Mouse (Mus musculus): Measurements from ENCODE around the gene Vdac1.

Vdac1 gene

DNA sequence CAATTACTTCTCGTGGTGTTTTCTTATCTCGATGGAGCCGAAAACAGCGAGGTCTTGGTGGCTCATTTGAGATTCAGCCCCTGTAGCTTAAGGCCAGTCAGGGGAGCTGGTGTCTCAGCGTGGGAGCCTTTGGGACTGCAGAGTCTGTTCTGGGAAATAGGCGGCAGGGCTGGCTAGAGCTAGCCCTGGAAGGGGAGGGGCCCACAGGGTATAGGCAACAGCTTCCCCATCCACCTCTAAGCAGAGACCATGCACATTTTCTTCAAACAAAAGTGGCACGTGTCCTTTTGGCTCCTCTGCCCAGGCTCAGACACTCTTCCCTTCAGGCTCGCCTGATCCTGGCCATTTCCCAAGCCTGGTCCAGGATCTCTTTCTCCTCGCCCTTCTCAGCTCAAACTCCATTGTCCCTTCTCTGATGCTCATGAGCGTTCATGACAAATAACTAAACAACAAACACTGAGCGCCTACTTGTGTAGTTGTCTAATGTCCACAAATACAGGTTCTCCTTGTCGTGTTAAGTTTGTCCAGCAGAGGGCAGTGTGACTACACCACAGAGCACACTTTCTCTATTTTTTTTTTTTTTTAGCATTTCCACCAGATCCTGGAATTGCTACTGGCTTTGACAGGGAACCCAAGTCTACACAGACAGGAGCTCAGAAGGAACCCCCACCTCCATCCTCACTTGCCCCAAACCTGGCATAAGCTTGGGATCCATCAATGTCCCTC is 60.6 kb downstream of the Vdac1 start:
- DNase-seq: peak; percentile 20 to 31

DNA sequence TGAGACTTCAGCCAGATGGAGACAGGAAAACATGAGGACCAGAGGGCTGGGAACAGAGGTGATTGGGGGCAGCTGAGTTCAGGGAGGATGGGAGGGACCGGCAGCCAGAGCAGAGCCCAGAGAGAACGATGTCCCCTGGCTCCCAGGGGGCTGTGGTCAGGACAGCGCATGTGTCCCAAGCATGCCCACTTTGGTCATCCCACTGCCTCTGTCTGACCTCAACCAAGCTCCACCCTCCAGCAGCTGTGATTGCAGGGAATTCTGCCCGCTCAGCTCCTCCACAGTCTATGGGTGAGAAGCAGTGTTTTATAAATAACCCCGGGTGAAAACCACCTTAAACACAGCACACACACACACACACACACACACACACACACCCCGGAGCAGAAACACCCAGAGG is 68.8 kb downstream of the Vdac1 start:
- no peak for DNase-seq

DNA sequence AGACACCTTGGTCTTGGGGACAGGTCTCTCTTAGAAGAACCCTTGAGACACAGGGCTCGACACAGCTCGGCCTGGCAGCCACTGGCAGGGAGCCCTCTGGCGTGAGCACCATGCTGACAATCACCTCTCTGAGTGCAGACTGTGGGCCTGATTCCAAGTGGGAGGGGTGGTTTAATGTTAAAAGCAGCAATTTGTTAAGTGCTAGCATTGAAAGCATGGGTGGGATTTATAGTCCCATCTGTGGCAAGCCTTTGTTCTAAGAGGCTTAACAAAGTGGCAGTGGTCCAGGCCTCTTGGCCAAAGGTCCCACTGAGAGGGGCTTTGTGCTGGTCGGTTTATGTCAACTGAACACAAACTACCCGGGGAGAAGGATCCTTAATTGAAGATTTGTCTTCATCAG is 70.9 kb downstream of the Vdac1 start:
- DNase-seq: peak; percentile 10 to 28

DNA sequence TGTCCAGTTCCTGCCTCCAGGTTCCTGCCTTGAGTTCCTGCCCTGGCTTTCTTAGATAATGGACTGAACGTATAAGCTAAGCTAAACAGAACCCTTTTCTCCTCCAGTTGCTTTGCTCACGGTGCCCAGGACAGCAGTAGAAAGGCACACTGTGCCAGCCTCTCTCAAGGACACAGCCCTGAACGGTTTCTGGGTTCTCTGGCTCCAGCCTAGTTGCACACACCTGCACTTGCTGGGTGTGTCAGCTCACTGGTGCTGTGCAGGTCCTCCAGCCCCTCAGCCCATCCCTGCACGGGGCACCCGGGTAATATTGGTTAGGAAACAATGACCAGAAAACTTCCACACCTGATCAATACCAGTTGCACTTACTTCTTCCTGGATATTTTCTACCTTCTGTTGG is 71.5 kb downstream of the Vdac1 start:
- no peak for DNase-seq

DNA sequence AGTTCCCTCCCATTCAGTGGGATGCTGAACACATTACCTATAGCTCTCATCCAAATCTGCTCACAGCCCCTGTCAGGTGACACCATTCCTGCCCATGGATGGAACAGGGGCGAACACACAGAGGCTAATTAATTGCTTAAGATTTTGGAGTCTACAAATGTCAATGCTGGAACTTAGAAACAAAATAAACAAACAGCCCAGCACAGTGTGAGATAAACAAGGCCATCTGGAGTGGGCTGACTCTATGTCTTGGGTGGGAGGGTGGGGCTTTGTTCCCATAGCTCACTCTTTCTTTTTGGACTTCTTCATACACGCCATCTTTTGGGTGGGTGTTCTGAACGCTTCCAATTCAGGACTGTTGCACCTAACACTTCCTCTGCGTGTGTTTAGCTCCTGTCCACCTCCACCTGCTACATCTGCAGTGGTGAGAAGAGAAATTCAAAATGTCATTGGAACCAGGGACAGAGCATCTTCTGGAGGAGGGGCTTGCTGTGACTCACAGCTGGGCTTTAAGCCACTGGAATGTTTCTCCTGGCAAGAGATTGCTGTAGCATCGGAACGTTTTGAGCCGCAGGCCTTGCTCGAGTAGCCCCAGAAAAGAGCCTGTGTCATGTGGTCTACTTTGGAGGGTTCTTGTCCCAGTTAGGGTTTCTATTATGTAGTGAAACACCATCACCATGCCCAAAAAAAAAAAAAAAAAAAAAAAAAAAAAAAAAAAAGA is 72.6 kb downstream of the Vdac1 start:
- DNase-seq: peak in 1 of 2 experiments; percentile 29

DNA sequence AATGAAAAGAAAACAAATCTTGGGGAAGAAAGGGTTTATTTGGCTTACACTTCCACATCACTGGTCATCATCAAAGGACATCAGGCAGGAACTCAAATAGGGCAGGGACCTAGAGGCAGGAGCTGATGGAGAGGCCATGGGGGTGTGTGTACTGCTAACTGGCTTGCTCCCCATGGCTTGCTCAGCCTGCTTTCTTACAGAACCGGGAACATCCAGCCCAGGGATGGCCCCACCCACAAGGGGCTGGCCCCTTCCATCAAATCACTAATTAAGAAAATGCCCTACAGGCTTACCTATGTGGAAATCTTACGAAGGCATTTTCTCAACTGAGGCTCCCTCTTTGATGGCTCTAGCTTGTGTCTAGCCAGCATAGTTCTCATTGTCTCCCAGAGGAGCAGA is 73.1 kb downstream of the Vdac1 start:
- no peak for DNase-seq

DNA sequence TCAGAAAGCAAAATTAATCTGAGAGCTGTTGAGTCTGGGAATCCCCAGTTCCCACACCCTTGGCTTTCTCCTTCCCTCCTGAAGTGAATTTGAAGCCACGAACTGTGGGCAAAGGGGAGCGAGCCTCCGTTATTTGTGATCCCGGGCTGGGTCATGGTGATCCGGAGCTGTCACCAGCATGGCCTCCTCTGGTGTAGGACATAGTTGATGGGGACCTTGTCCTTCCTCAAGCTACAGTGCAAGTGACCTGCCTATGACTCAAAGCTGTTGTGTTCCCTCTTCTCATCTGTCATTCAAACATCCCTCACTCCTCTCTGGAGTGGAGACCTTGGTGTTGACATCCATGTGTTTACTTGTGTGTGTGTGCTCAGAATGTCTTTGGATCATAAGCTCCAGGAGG is 74.8 kb downstream of the Vdac1 start:
- no peak for DNase-seq

DNA sequence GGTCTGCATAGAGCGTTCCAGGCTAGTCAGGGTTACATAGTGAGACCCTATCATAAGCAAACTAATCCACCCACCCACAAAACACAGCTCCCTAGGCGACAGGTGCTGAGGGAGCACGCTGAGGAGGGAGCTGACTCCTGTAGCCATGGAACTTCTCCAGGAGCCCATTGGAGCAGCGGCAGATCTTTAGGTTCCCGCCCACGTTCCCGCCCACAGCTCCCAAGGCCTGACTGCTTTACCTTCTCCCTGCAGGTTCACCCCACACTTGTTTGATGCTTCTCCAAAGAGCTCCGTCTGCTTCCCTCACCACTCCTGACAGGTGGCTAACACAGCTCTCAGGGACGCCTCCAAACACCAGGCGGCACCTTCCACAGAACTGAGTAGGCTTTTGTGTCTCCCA is 76.5 kb downstream of the Vdac1 start:
- peak; percentile 11 to 40 for DNase-seq
